Mouse (Mus musculus) spleen, postnatal 4 days (tissue): ENCODE results near the gene Ccser1.

ENCODE experiments used
- DNase-seq, 2 experiments: peaks; one replicate each; pipeline ENCODE4 v3.0.0; 2022; ENCODE audit warnings: low spot score in 2 of 2

The Ccser1 gene

DNA sequence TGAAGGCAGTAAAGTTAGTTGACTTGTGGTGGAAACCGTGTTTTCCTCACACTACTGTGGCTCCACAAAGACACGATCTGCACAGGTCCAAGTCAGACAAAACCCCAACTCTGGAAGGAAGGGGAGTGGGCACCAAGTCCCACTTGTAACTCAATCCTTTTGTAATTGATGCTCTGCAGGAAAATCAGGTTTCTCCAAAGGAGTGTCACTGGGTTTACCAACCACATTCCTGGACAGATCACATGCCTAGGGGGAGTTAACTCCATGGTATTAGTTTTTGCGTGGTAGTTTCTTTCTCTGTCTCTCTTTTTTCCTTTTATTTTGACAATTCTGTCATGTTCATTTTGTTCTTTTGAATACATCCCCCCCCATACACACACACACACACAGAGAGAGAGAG, 252.0 kb downstream of the Ccser1 start:
- no peak for DNase-seq

DNA sequence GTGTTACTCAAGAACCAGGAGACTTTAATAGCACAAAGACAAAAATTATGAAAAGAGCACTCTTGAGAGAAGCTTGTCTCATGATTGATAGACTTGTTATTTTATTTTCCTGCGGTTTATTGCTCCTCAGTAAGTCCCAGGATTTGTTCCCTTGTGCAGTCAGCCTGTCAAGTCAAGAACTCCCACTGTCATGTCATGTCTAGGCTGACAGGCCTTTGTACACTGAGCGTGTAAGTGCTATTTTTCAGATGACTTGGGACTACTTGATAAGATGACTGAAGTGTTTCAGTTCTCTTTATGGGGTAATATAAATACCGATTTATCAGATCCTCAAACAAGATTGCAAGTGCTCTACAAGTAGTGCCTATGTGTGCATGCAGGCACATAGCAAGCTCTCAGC, 252.6 kb downstream of the Ccser1 start:
- no peak for DNase-seq

DNA sequence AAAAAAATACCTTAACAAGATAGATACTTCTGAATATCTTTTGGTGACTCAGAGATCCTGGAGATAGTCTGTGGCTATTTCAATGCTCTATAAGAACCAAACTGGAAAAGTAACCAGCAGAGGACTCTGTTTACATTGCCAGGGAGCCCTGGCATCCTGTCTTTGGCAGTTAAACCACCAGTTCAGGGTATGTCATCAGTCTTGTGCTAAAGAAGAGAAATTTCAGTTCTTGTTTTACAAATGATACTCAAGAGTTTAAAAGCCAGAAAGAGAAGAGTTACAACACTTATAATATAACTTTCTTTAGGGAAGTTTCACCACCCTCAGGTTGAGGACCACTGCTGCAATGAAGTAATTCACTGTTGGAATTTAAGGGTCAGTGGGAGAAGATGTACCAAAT, 258.0 kb downstream of the Ccser1 start:
- no peak for DNase-seq

DNA sequence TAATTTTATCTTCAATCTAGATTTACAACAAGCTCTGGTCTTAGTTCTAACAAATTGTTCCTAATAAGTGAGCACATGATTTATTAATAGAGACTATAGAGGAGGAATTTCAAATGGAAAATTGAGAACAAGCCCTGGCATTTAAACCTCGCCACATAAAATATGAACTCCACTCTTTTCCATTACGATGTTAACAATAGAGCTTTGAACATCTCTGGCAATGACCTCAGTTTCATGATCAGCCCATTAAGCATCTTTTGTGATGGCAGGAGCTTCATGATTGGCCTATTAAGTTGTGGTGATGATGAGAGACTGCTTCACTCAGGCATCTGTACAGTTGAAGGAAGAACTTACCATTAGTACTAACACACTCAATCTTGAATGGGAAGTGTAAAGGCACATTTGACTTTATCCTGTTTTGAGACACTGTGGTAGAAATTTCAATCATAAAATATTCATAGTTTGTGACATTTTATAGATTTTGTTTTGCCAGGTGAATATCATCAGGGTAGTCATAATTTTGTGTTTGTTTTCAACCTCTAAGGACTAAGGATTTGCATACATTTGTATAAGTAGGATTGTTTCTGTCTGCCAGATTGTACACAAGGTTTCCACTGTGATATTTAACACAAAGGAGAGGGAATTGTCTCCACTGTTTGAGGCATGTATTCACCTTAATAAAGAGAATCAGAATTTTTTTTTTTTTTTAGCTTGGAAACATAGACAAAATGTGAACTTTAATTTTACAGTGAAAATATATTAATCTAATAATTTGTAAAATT, 291.4 kb downstream of the Ccser1 start:
- no peak for DNase-seq

DNA sequence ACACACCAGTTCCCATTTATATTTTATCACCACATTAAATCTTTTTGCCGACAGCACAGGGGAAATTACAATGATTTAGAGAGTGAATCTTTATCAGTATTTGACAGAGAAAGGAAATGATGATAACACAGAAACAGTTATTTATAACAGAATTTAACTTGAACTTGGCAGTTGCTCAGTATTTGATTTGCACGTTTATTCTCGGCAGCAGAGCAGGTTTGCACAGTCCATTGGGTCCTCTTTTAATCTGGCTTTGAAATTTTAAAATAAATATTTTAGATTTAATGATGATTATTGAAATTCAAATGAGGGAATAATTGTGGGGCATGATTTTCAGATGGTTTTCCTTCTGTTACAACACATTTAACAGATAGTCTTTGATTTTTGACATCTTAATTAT, 305.2 kb downstream of the Ccser1 start:
- no peak for DNase-seq

DNA sequence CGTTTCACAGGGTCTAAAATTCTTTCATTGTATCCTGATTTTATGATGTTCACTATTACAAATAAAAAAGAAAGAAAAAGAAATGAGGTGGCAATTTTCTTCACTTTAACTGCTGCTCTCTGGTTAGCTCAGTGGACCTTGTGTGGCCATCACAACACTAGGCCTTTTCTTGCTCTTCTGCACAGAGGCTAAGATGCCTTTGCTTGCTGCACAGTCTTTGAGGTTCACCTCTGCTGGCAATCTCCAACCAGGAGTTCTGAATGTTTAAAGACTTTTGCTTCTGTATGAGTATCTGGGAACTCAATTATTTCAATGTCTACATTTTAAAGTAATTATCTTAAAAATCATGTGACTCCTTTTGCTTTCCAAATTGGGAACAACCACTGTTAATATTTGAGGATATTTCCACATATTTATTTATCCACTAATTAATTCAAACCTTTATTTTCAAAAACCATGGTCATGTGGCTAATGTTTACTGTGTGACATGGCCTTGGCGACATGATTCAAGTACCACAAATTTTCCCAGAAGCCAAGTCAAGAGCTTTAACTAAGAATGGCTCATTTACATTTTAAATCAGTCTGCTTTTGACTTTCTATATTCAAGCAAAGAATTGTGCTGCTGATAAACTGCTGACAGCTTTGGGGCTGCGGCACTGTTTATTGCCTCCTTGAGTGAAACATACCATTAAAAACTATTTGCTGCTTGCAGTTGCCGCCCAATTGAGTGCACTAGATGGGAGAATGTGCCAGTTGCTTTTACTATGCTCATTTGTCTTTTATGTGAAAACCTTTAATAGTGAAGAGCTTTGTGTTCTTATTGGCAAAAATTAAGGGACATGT, 312.1 kb downstream of the Ccser1 start:
- no peak for DNase-seq

DNA sequence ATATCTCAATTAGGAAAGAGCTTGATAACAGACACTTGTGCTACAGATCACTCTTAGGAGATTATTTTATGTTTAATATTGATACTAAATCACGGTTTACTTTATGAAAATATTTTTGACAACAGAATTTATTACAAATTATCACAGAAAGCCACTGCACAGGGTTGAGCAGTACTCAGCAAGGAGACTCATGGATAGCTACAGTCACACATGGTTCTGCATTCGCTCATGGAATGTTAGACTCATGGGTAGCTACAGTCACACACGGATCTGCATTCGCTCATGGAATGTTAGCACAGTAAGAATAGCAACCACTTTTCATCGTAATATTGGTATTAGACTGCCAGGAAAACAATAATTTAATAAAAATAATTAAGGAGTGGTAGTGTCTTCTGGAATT, 313.3 kb downstream of the Ccser1 start:
- no peak for DNase-seq

DNA sequence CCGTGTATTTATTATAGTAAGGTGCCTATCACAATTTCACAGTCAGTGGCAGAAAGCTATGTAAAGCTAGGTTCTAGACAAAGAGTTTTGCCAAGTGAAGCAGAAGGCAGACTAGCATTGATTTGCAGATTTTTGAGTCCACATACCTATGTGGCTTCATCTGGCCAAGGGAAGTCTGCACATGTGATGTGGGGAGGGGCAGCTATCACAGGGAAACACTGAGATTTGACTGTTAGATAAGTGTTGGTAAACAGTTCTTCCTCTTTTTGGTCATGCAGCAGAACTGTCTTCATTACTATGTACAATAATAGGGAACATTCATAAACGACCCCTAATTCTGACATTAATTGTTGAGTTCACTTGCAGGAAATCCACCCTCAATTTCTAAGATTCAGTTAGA, 335.2 kb downstream of the Ccser1 start:
- DNase-seq, result no peak

DNA sequence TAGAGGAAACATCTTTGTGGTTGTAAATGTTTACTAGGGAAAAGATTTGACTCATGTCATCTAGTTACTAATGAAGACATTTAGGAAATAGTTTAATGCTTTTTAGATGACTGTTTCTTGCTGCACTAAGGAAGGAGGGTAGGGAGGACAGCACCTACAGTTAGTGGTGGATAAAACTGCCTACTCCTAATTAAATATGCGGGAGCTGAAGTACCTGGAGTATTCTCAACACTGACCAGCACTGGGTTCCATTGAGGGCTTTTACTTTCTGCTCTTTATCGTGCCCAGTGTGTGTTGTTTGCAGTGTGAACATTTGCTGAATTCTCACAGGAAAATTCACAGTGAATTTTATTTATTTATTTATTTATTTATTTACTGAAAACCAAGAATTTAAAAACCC, 341.5 kb downstream of the Ccser1 start:
- no peak for DNase-seq

DNA sequence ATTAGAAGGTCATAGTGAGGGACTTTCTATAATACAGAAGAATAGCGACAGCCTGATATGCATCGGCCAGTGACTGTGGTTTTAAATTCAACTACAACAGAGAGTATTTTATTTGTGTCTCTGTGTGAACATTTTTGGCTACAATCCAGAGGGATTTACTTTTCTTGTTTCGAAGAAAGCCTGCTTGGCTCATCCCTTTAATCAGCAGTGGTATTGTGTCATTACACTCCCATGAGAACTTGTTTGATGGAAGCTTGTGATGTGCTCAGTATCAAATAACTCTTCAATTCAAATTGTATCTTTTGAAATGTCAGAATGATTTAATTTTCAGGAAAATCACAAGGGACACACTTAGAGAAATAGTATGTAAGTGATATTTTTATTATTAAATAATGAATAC, 342.0 kb downstream of the Ccser1 start:
- no peak for DNase-seq

DNA sequence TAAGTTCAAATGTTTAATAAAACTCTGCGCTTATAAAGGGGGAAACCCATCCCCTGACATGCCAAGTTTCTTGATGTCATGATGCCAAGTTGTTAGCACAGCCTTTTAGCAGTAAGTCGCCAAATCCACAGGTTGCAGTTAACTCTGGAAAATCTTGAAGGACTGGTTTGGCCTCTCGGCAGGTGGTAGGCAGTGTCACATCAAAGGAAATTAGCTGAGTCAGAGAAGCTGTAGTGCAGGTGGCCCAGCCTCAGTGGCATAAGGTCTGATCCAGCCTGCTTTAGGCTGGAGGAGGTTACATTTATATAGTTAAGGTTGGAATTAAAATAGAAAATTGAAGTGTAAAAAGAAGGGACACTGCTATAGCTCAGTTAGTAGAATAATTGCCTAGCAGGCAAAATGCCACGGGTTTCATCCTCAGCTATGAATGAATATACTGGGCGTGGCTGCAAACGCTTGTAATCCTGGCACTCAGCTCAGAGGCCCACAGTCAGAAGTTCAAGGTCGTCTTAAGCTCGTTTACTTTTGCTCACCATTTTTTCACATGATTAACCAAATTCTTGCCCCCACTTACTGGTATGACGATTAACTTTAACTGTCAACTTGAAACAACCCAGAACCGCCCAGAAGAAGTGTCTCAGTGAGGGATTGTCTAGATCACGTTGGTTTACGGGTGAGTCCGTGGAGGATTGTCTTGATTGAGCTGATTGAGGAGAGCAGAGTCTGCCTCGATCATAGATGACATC, 343.8 kb downstream of the Ccser1 start:
- DNase-seq, result no peak

DNA sequence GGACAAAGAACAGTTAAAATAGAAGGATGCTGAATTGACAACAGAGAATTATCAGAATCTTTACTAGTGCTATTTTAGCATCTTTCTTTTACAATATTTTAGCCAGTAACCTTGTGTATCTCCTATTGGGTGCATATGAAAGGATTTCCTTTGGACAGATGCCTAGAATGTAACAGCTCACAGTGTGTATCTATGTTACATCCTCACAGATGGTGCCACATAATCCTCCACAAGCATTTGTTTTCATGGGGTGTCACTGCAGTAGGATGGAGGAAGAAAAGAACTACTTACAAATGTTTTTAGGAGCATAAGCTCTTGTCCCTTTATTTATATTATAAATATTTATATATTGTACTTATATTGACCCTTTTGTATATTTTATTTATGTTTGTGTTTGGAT, 360.6 kb downstream of the Ccser1 start:
- no peak for DNase-seq

DNA sequence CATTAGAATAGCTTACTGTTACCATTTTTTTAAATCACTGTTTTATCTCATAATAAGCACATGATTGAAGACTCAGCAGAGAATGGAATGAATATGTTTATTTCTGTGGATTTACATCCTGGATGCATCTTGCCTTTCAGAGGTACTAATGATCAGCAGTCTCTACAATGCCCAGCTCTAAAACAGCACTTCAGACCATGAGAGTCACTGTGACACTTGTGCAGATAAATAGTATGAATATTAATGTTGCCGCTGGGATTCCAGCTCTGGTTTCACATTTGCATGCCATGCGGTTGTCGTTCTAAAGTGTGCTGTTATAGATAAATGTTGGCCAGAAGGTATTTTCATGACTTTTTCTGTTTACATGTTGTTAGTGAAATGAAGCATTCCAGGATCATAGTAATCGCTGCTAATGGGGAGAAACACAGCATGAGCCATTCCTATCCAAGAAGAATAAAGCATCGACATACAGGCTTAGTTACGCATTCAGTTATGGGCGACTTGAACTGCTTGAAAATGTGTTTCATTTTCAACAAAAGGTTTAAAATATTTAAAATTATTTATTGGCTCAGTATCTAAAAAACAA, 363.4 kb downstream of the Ccser1 start:
- no peak for DNase-seq

DNA sequence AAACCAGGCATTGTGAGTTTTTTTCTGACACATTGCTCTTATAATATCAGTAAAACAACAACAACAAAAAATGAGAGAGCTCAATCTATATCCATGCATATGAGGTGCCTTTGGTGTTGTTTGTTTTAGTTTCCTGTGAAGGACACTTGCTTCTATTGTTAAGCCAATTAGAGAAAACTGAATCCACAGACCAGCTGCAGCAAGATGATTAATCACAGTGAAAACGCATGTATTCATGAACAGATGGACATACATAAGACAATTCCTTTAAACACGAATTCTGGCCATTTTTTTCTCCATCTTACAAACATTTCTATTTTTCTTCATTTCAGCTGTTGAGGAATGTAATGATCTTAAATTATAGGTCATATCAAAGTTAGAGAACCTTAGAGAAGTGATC, 387.4 kb downstream of the Ccser1 start:
- DNase-seq, result no peak

DNA sequence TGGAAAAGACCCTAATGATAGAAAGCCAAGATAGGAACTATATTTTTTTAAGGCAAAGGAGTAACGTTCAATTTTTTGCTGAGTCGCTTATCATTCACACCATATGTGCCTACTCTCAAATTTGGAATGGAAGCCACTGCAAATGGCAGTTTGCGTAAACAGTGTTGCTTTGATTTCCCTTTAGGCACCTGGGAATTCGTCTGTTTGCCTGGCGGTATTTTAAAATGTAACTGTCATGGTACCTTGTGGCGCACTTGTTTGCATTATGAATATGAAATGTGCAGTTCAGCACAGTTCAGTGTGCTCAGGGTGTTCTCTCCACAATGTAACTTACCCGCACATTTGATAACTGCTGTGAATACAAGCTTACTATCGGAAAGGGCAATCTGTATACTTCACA, 387.8 kb downstream of the Ccser1 start:
- DNase-seq, result no peak

DNA sequence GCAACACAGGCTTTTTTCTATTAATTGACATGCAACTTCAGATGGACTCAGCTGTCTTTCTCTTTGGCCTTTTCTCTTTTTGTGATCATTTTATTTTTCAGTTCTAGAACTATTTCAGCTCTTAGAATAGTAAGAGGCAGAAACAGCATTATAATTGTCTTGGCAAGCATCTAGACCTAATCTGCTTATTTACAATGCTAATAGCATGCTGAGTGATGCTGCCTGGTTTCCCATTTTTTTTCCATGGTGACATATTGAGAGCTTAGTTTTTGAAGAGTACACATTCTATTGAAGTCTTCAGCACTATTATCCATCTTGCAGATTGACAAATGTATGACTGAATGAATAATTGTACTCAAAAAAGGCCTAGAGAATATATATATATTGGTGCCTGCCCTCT, 401.6 kb downstream of the Ccser1 start:
- DNase-seq, result no peak

DNA sequence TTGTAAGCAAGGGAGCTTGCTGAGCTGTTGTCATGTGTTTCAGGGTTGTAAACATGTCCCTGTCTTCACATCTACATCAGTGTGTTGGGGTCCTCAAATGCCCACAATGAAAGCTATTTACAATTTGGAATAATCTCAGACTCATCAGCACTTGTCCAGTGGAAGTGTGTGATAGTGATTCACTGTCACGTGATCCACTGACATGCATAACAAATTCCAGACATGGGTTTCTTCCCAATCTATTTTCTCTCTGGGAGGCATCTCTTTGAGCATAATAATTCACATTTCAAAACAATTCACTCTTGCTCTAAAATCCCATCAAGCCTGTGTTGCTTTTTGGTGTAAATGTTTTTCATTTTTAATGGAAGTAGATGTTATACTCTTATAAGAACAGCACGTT, 408.9 kb downstream of the Ccser1 start:
- no peak for DNase-seq

DNA sequence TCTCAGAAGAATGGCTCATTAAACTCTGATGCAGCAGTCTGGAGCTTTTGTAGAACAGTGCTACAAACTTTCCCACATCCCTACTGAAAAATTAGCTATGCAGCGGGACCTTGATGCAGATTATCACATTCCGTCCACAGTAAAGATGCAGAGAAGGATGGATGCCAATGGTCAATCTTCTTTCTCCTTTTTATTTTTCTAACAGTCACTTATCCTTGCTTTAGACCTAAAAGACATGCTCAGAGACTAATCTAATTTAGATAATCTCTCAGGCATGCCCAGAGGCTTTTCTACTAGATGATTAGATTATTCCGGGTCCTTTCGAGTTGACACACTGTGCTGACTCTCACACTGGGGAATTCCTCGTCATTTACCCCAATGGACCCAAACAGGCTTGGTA, 421.8 kb downstream of the Ccser1 start:
- no peak for DNase-seq

DNA sequence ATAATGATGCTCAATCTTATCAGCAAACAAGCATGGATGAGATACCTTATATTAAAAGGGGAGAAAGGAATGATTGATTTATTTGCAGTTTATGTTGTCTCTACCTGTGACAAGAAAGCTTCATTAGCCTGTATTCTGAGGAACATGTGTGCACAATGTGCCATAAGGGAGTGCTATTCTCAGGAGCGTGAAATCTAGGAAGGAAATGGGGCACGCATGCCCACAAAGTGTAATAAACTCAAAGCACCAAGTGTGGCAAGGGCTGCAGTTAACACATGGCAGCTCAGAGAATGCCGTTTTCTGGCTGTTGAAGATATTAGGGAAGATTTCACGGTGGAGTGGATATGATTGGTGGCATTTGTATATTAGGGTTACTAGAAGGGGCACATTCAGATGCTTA, 434.8 kb downstream of the Ccser1 start:
- no peak for DNase-seq

DNA sequence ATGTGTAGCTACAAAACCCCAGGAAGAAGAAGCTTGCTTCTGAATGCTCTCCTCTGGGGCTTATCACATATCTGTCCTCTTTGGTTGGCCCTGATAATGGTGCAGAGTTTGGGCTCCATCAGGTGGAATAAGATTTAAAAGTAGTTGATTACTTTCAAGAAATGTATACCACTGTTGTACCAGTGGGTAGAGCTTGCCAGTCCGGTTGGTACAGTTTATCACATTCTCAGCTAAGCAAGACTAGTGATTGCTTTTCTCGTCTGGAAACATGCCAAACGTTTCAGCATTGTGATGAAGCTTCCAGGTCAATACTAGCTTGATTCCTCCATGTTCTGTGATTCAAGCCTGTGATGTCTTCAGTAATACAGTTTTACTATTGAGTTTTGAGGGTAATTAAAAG, 441.6 kb downstream of the Ccser1 start:
- no peak for DNase-seq

DNA sequence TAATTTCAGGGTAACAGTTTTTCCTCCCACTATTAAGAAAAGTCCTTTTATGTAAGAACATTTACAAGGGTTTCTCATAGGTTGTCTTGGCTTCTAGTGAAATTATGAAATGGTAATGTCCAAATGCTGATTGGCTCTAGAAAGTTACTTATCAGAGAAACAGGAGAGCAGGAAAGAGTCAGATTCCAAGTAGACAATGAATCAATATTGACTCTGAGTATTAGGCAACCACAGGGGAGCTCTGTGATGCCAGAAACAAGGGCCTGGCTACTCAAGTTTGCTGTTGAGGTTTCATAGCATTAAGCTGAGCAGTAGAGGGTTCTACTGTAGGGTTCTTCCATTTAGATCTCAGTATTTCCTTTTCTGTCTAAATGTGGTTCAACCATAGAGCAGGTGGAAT, 481.3 kb downstream of the Ccser1 start:
- no peak for DNase-seq

DNA sequence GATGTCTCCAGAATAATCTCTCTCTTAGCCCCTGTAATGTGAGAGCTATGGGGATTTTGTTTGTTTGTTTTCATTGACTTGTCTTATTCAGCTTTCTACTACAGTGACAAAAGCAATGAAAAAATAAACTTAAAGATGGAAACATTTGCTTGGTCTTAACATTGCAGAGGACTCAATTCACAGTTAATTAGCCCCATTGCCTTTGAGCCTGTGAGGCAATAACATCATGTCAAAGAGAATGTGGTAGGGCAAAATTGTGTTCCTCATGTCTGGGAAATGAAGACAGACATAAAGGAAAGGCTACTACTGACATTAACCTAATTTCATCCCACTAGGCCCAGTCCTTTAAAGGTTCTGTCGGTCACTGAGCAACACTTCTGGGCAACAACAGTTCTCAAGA, 484.4 kb downstream of the Ccser1 start:
- no peak for DNase-seq
